Mouse (Mus musculus) ES-E14 (cell line): Measurements from ENCODE around the gene Tac2.

Source experiments
- CHD2 ChIP-seq: IDR thresholded peaks from 2 replicates; pipeline ENCODE4 v1.6.1; 2014; ENCODE audit warnings: mild to moderate bottlenecking, low read depth, low read length, inconsistent platforms
- ZNF384 ChIP-seq: IDR thresholded peaks from 2 replicates; pipeline ENCODE4 v1.6.1; 2012; ENCODE audit warnings: low read depth, low read length, inconsistent platforms

DNA sequence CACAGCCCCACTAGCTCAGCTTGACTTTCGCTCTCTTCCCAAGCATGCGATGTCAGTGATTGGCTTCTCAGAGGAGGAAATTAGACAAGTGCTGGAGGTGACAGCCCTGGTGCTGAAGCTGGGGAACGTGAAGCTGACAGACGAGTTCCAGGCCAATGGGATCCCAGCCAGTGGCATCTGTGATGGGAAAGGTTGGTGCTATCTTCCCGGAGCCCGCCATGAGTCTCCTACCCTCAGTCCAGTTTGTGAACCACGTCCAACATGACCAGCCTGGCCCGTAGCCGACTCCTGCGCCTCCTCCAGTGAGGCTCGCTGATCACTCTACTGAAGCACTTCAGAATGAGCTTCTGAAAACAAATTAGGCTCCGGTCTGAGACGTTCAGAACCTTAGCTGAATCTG lies 13.9 kb upstream of the Tac2 start:
- TF ChIP-seq CHD2 (no peak), ZNF384 (no peak)
